Mouse (Mus musculus): Measurements from ENCODE around the gene Rpl35a.

The Rpl35a gene

GRCm38 (mm10) chr16:33056095-33056785 is at the start of gene Rpl35a, which contains the start of gene Iqcg:
Rpl35a (plus strand) TSS chr16:33056453.
Iqcg (minus strand) TSS chr16:33056218.
- Histone ChIP-seq H3K27me3 (ENCODE audit: control insufficient read depth, insufficient read depth, low read length, poor library complexity, severe bottlenecking) (no peaks in the 10 kb centered on the region), H3K36me3 (ENCODE audit: control insufficient read depth, insufficient read depth, low read length, poor library complexity, severe bottlenecking) (peaks cover 3% of the 10 kb centered on the region)
- peak; percentile 92 for DNase-seq (ENCODE audit: low read depth, low spot score)

GRCm38 (mm10) chr16:33006888-33007287 is 49.4 kb upstream of the Rpl35a start:
- peaks cover 10% of the 10 kb centered on the region for H3K36me3 ChIP-seq (ENCODE audit: control insufficient read depth, insufficient read depth, low read length, poor library complexity, severe bottlenecking)
- no peaks in the 10 kb centered on the region for H3K27me3 ChIP-seq (ENCODE audit: control insufficient read depth, insufficient read depth, low read length, poor library complexity, severe bottlenecking)
- no peak for DNase-seq (ENCODE audit: low read depth, low spot score)

GRCm38 (mm10) chr16:33007436-33007835 is 48.8 kb upstream of the Rpl35a start:
- H3K36me3 ChIP-seq (ENCODE audit: control insufficient read depth, insufficient read depth, low read length, poor library complexity, severe bottlenecking) = peaks cover 10% of the 10 kb centered on the region
- no peaks in the 10 kb centered on the region for H3K27me3 ChIP-seq (ENCODE audit: control insufficient read depth, insufficient read depth, low read length, poor library complexity, severe bottlenecking)
- no peak for DNase-seq (ENCODE audit: low read depth, low spot score)

GRCm38 (mm10) chr16:33010166-33010565 is 46.1 kb upstream of the Rpl35a start:
- DNase-seq (ENCODE audit: low read depth, low spot score) = no peak
- Histone ChIP-seq H3K27me3 (ENCODE audit: control insufficient read depth, insufficient read depth, low read length, poor library complexity, severe bottlenecking) (no peaks in the 10 kb centered on the region), H3K36me3 (ENCODE audit: control insufficient read depth, insufficient read depth, low read length, poor library complexity, severe bottlenecking) (peaks cover 6% of the 10 kb centered on the region)

- no peaks in the 10 kb centered on the region for H3K27me3 ChIP-seq (ENCODE audit: control insufficient read depth, insufficient read depth, low read length, poor library complexity, severe bottlenecking)
Observed at GRCm38 (mm10) chr16:33013801-33014200, 42.5 kb upstream of the Rpl35a start.

GRCm38 (mm10) chr16:33014921-33015320 is 41.3 kb upstream of the Rpl35a start:
- H3K27me3 ChIP-seq (ENCODE audit: control insufficient read depth, insufficient read depth, low read length, poor library complexity, severe bottlenecking) = no peaks in the 10 kb centered on the region
- DNase-seq (ENCODE audit: low read depth, low spot score) = no peak
- no peaks in the 10 kb centered on the region; the same call in 1 of the 2 replicates for H3K36me3 ChIP-seq (ENCODE audit: control insufficient read depth, insufficient read depth, low read length, poor library complexity, severe bottlenecking)

More at GRCm38 (mm10) chr16:33013801-33014200, 42.5 kb upstream of the Rpl35a start:
- peaks cover 1% of the 10 kb centered on the region for H3K36me3 ChIP-seq (ENCODE audit: control insufficient read depth, insufficient read depth, low read length, poor library complexity, severe bottlenecking)
- DNase-seq (ENCODE audit: low read depth, low spot score) = no peak

- Histone ChIP-seq H3K27me3 (ENCODE audit: control insufficient read depth, insufficient read depth, low read length, poor library complexity, severe bottlenecking) (no peaks in the 10 kb centered on the region), H3K36me3 (ENCODE audit: control insufficient read depth, insufficient read depth, low read length, poor library complexity, severe bottlenecking) (no peaks in the 10 kb centered on the region; the same call in 1 of the 2 replicates)
- no peak for DNase-seq (ENCODE audit: low read depth, low spot score)
Observed at GRCm38 (mm10) chr16:33015396-33015907, 40.8 kb upstream of the Rpl35a start.

GRCm38 (mm10) chr16:33015986-33016385 is 40.3 kb upstream of the Rpl35a start:
- no peak for DNase-seq (ENCODE audit: low read depth, low spot score)
- Histone ChIP-seq H3K27me3 (ENCODE audit: control insufficient read depth, insufficient read depth, low read length, poor library complexity, severe bottlenecking) (no peaks in the 10 kb centered on the region), H3K36me3 (ENCODE audit: control insufficient read depth, insufficient read depth, low read length, poor library complexity, severe bottlenecking) (no peaks in the 10 kb centered on the region; the same call in 1 of the 2 replicates)

GRCm38 (mm10) chr16:33017677-33018349 is 38.4 kb upstream of the Rpl35a start:
- no peaks in the 10 kb centered on the region for H3K27me3 ChIP-seq (ENCODE audit: control insufficient read depth, insufficient read depth, low read length, poor library complexity, severe bottlenecking)
- no peak for DNase-seq (ENCODE audit: low read depth, low spot score)
- H3K36me3 ChIP-seq (ENCODE audit: control insufficient read depth, insufficient read depth, low read length, poor library complexity, severe bottlenecking) = no peaks in the 10 kb centered on the region; the same call in 1 of the 2 replicates

GRCm38 (mm10) chr16:33019117-33019770 is 37.0 kb upstream of the Rpl35a start:
- Histone ChIP-seq H3K27me3 (ENCODE audit: control insufficient read depth, insufficient read depth, low read length, poor library complexity, severe bottlenecking) (no peaks in the 10 kb centered on the region), H3K36me3 (ENCODE audit: control insufficient read depth, insufficient read depth, low read length, poor library complexity, severe bottlenecking) (no peaks in the 10 kb centered on the region)
- DNase-seq (ENCODE audit: low read depth, low spot score) = no peak

GRCm38 (mm10) chr16:33021381-33021780 is 34.9 kb upstream of the Rpl35a start:
- Histone ChIP-seq H3K36me3 (ENCODE audit: control insufficient read depth, insufficient read depth, low read length, poor library complexity, severe bottlenecking) (no peaks in the 10 kb centered on the region), H3K27me3 (ENCODE audit: control insufficient read depth, insufficient read depth, low read length, poor library complexity, severe bottlenecking) (no peaks in the 10 kb centered on the region)
- DNase-seq (ENCODE audit: low read depth, low spot score) = no peak

GRCm38 (mm10) chr16:33023750-33024149 is 32.5 kb upstream of the Rpl35a start:
- Histone ChIP-seq H3K27me3 (ENCODE audit: control insufficient read depth, insufficient read depth, low read length, poor library complexity, severe bottlenecking) (no peaks in the 10 kb centered on the region), H3K36me3 (ENCODE audit: control insufficient read depth, insufficient read depth, low read length, poor library complexity, severe bottlenecking) (no peaks in the 10 kb centered on the region)
- peak; percentile 90 for DNase-seq (ENCODE audit: low read depth, low spot score)

- DNase-seq (ENCODE audit: low read depth, low spot score) = no peak
- no peaks in the 10 kb centered on the region for H3K27me3 ChIP-seq (ENCODE audit: control insufficient read depth, insufficient read depth, low read length, poor library complexity, severe bottlenecking)
- no peaks in the 10 kb centered on the region for H3K36me3 ChIP-seq (ENCODE audit: control insufficient read depth, insufficient read depth, low read length, poor library complexity, severe bottlenecking)
Observed at GRCm38 (mm10) chr16:33024456-33025104, 31.7 kb upstream of the Rpl35a start.

- DNase-seq (ENCODE audit: low read depth, low spot score) = no peak
Observed at GRCm38 (mm10) chr16:33026357-33026756, 29.9 kb upstream of the Rpl35a start.

More at GRCm38 (mm10) chr16:33026357-33026756, 29.9 kb upstream of the Rpl35a start:
- Histone ChIP-seq H3K36me3 (ENCODE audit: control insufficient read depth, insufficient read depth, low read length, poor library complexity, severe bottlenecking) (no peaks in the 10 kb centered on the region), H3K27me3 (ENCODE audit: control insufficient read depth, insufficient read depth, low read length, poor library complexity, severe bottlenecking) (no peaks in the 10 kb centered on the region)

Data from splenic B cell, adult 2 months (primary cell).